Mouse (Mus musculus) lung, embryonic 14.5 days (tissue): ENCODE results near the gene Rph3al. TPM values are rescaled to one million over a fixed set of nuclear protein-coding genes. Genes with fewer than 3 reads are reported as not detected.

Experiments used
- ATAC-seq: fragments of 200-750 bp; cut with Nextera tagmentation; 2 replicates; pipeline ENCODE4 v1.8.0; 2017; ENCODE audit warnings: mild to moderate bottlenecking, moderate TSS enrichment, moderate library complexity; ENCODE audit not compliant: insufficient read depth
- DNase-seq: peaks from one replicate; pipeline ENCODE4 v3.0.0-alpha.2; 2015
- H3K27ac ChIP-seq: fragments of 300-500 bp; sonication (generic); 2 replicates; pipeline ENCODE4 v1.5.1; 2014; ENCODE audit warnings: low read depth, mild to moderate bottlenecking, moderate library complexity
- H3K27me3 ChIP-seq: fragments of 300-500 bp; sonication (generic); 2 replicates; pipeline ENCODE4 v1.6.1; 2014; ENCODE audit warnings: low read length, control low read depth; ENCODE audit not compliant: insufficient read depth
- H3K36me3 ChIP-seq: fragments of 300-500 bp; sonication (generic); 2 replicates; pipeline ENCODE4 v1.6.1; 2014; ENCODE audit warnings: control low read depth; ENCODE audit not compliant: insufficient read depth
- H3K4me1 ChIP-seq: fragments of 300-500 bp; sonication (generic); 2 replicates; pipeline ENCODE4 v1.6.1; 2014; ENCODE audit warnings: antibody characterized with exemption, control low read depth; ENCODE audit not compliant: insufficient read depth
- H3K4me2 ChIP-seq: fragments of 300-500 bp; sonication (generic); 2 replicates; pipeline ENCODE4 v1.6.1; 2014; ENCODE audit warnings: mild to moderate bottlenecking
- H3K4me3 ChIP-seq: fragments of 300-500 bp; sonication (generic); 2 replicates; pipeline ENCODE4 v1.5.1; 2014; ENCODE audit warnings: low read depth, low read length
- H3K9ac ChIP-seq: fragments of 300-500 bp; sonication (generic); 2 replicates; pipeline ENCODE4 v1.6.1; 2014
- H3K9me3 ChIP-seq: fragments of 300-500 bp; sonication (generic); 2 replicates; pipeline ENCODE4 v1.6.1; 2016; ENCODE audit warnings: low read depth, low read length, control low read depth
- CTCF ChIP-seq: IDR thresholded peaks from 2 replicates; pipeline ENCODE4 v1.5.1; 2016; ENCODE audit warnings: antibody characterized with exemption, low read depth
- WGBS: fragments of 180-500 bp; shearing (Covaris S2); extraction: QIAGEN DNeasy Blood & Tissue Kit; methylation state at CpG from one replicate; pipeline ENCODE4 v1.1.7; 2014; 5-methylcytosine and 5-hydroxymethylcytosine counted together
- polyA plus RNA-seq: library from polyadenylated mRNA; unstranded; fragments of >200 nt; fragmentation: Nextera tagmentation; extraction: Ambion mirVana; gene quantifications from 2 replicates; pipeline ENCODE4 v1.2.1, GENCODE M21; 2014

Gene Rph3al
- polyA plus RNA-seq, 1 experiment from 2014 or later: 5.3 TPM

DNA sequence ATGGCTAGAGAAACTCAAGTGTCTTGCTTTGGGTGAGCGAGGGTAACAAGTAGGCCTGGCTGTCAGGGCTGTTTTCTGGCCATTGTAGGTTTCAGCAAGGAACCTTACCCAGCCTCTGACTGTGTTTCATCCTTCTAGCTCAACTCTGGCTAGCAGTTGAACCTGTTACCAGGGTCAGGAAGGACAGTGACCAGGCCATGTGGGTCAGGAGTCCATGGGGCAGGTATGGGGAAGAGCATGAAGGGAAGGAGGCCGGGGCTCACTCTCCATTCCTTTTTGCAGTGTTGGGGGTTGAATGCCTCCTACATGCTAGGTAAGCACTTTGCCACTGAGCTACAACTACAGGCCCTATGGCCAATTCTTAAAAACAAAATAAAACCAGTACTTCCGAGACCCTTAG, 107.8 kb downstream of the Rph3al start:
- TF ChIP-seq CTCF: no peak
- Histone ChIP-seq H3K9ac (no peak overlapping the region), H3K36me3 (no peaks in the 10 kb centered on the region), H3K4me2 (no peak overlapping the region), H3K27ac (no peak overlapping the region), H3K4me3 (no peak overlapping the region), H3K4me1 (no peaks in the 10 kb centered on the region), H3K27me3 (no peaks in the 10 kb centered on the region), H3K9me3 (no peaks in the 10 kb centered on the region)
- 92% methylated on average over 3 of the region's 3 CpGs for WGBS
- DNase-seq: no peak
- no peak for ATAC-seq

- no peak for TF ChIP-seq CTCF
- DNase-seq (no peak), ATAC-seq (no peak)
- H3K27me3 ChIP-seq: no peaks in the 10 kb centered on the region
- no peaks in the 10 kb centered on the region for H3K36me3 ChIP-seq
- H3K4me3 ChIP-seq: no peak overlapping the region
- H3K4me1 ChIP-seq: no peaks in the 10 kb centered on the region
- no peaks in the 10 kb centered on the region for H3K9me3 ChIP-seq
- H3K4me2 ChIP-seq: no peak overlapping the region
- WGBS: 72% methylated on average over 8 of the region's 8 CpGs
- no peak overlapping the region for H3K27ac ChIP-seq
- H3K9ac ChIP-seq: no peak overlapping the region
Measured at GRCm38 (mm10) chr11:75827414-75827813, 110.8 kb downstream of the Rph3al start.

- ATAC-seq: no peak
- H3K4me2 ChIP-seq: no peak overlapping the region
- TF ChIP-seq CTCF: no peak
- WGBS: 44% methylated on average over 7 of the region's 7 CpGs
- H3K27me3 ChIP-seq: no peaks in the 10 kb centered on the region
- H3K36me3 ChIP-seq: no peaks in the 10 kb centered on the region
- H3K9me3 ChIP-seq: no peaks in the 10 kb centered on the region
- H3K4me3 ChIP-seq: no peak overlapping the region
- DNase-seq: no peak
- H3K4me1 ChIP-seq: no peaks in the 10 kb centered on the region
- no peak overlapping the region for H3K27ac ChIP-seq
- H3K9ac ChIP-seq: no peak overlapping the region
Measured at GRCm38 (mm10) chr11:75823506-75823905, 114.7 kb downstream of the Rph3al start.

- 40% methylated on average over 10 of the region's 10 CpGs for WGBS
- H3K4me2 ChIP-seq: no peak overlapping the region
- TF ChIP-seq CTCF: 0 out of 2 replicates have a peak, but pooled peaks have one; percentile 9
- no peak overlapping the region for H3K9ac ChIP-seq
- H3K9me3 ChIP-seq: no peaks in the 10 kb centered on the region
- no peak; the same call in 1 of the 2 replicates for ATAC-seq
- H3K4me1 ChIP-seq: peaks cover 16% of the 10 kb centered on the region
- H3K27ac ChIP-seq: peak overlapping the region; percentile 95; the same call in 1 of the 2 replicates
- peak; percentile 14 for DNase-seq
- H3K36me3 ChIP-seq: no peaks in the 10 kb centered on the region
- no peak overlapping the region for H3K4me3 ChIP-seq
- no peaks in the 10 kb centered on the region for H3K27me3 ChIP-seq
Measured at GRCm38 (mm10) chr11:75813085-75813484, 125.1 kb downstream of the Rph3al start.

GRCm38 (mm10) chr11:75811900-75812299, 126.3 kb downstream of the Rph3al start:
- H3K27ac ChIP-seq: peak overlapping the region; percentile 95
- no peaks in the 10 kb centered on the region for H3K36me3 ChIP-seq
- no peaks in the 10 kb centered on the region for H3K27me3 ChIP-seq
- peak; percentile 91 for ATAC-seq
- no peak overlapping the region for H3K4me3 ChIP-seq
- H3K9ac ChIP-seq: peak overlapping the region; percentile 4; the same call in 1 of the 2 replicates
- H3K9me3 ChIP-seq: no peaks in the 10 kb centered on the region
- DNase-seq: peak; percentile 98
- peaks cover 16% of the 10 kb centered on the region for H3K4me1 ChIP-seq
- 7% methylated on average over 3 of the region's 3 CpGs for WGBS
- TF ChIP-seq CTCF: no peak
- 0 out of 2 replicates have a peak overlapping the region, but pooled peaks have one; percentile 18 for H3K4me2 ChIP-seq

GRCm38 (mm10) chr11:75810526-75810925, 127.7 kb downstream of the Rph3al start:
- no peak for TF ChIP-seq CTCF
- ATAC-seq: no peak
- no peak overlapping the region for H3K27ac ChIP-seq

GRCm38 (mm10) chr11:75807486-75807885, 130.7 kb downstream of the Rph3al start:
- peak; percentile 16 for DNase-seq
- TF ChIP-seq CTCF: 0 out of 2 replicates have a peak, but pooled peaks have one; percentile 10
- no peak overlapping the region for H3K27ac ChIP-seq
- no peak overlapping the region for H3K9ac ChIP-seq
- no peaks in the 10 kb centered on the region for H3K9me3 ChIP-seq
- H3K4me1 ChIP-seq: peaks cover 6% of the 10 kb centered on the region
- H3K4me3 ChIP-seq: no peak overlapping the region
- H3K4me2 ChIP-seq: no peak overlapping the region
- no peaks in the 10 kb centered on the region for H3K27me3 ChIP-seq
- 15% methylated on average over 5 of the region's 5 CpGs for WGBS
- no peaks in the 10 kb centered on the region for H3K36me3 ChIP-seq
- ATAC-seq: no peak

More at GRCm38 (mm10) chr11:75810526-75810925, 127.7 kb downstream of the Rph3al start:
- Histone ChIP-seq H3K27me3 (no peaks in the 10 kb centered on the region), H3K9ac (no peak overlapping the region), H3K9me3 (no peaks in the 10 kb centered on the region), H3K36me3 (no peaks in the 10 kb centered on the region), H3K4me1 (peaks cover 16% of the 10 kb centered on the region), H3K4me2 (no peak overlapping the region), H3K4me3 (no peak overlapping the region)
- WGBS: 86% methylated on average over 3 of the region's 3 CpGs
- no peak for DNase-seq
